Mouse (Mus musculus): ENCODE results near the gene Neurl3.

DNA sequence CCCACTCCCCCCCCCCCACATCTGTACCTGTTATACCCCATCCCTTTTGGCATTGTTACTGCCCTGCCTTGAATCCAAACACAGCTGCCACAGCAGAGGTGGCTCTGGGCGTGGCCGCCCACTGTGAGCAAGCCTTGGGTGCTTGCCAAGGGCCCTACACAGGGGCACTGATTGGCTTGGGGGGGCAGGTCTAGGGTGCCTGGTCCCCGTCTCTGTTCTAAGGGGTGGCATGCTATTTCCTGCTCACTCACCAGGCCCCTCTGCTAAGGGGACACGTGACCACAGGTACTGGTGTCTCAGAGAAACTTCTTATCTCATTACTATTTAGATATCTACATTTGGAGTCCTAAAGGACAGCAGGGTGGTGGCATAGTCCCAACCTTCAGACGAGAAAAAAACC, 1.9 kb downstream of the Neurl3 start:
- TF ChIP-seq CTCF (IDR thresholded peaks at IDR 0.05; ENCODE audit: low read depth) (no peak), EP300 (IDR thresholded peaks at IDR 0.05; ENCODE audit: low read depth) (no peak)

All from liver, embryonic 14.5 days (tissue).